Mouse (Mus musculus): ENCODE data around the gene Hba-x. TPM values are rescaled to one million over a fixed set of nuclear protein-coding genes. Genes with fewer than 3 reads are reported as not detected.

Gene Hba-x
- polyA plus RNA-seq (2012; rRNA removed; ENCODE audit: low replicate concordance): not detected in 2 replicates

DNA sequence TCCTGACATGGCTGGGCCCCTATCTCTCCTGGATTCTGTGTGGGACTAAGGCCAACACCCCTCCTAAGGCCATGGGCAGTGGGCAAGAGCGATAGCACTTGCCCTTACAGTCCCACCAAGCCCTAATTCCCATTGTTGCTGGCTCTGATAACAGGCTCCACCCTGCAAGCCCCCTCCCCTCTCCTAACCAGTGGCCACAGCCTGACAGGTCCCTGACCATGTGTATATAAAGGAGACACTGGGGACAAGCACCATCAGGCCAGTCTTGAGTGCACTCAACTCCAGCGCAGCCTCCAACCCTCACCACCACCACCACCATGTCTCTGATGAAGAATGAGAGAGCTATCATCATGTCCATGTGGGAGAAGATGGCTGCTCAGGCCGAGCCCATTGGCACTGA, at the start of gene Hba-x:
Hba-x (plus strand) TSS at position 54 of the 400 bp plus-strand sequence.

DNA sequence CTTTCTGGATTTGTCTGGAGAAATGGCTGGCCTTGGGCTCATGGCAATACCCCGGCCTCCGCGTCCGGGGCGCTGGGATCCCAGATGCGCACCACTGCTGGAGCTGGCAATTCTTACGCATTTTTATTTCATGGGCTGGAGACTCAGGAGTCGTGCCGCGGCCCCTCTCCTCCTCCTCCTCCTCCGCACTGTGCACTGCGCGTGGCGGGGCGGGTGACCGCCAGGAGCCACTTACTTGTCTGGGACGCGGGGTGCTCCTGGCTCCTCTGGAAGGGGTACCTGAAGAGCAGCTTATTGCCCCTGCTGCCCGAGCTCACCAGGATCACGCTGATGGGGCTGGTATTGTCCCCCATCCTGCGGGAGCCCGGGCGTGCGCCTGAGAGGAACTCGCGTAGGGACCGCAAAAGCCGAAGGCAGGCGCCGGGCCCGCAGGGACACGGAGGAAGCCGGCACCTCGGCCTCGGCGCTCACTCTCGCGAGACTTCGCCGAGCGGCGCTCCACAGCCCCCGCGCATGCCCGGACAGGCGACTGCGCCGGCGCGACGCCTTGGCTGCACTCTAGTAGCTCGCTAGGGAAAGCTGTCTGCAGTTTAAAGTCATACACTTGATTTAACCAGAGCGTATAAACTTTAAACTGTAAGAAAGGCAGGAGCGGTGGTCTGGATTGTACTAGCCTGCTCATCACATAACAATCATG, 8.9 kb upstream of the Hba-x start, which contains the start of gene Nprl3:
Nprl3 (minus strand) TSS at position 520 of the 697 bp plus-strand sequence.

DNA sequence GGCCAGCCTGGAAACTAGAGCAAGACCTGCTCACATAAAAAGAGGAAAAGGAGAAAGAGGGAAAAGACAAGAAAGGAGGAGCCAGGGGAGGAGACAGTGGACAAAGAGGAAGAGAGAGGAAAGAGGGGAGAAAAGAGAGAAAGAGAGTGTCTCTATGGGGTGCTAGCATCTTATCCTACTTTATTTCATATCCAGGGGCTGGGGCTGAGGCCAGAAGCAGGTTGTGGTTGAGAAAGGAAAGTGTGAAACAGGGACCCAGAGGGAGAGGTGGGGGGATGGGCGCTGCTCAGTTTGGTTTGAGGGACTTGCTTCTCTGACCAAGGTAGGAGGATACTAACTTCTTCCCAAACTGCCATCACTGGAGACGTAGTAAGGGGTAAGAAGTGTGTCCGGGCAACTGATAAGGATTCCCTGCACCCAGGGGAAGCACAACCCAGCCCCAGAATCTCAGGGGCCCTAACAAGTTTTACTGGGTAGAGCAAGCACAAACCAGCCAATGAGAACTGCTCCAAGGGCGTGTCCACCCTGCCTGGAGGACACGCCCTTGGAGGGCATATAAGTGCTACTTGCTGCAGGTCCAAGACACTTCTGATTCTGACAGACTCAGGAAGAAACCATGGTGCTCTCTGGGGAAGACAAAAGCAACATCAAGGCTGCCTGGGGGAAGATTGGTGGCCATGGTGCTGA, 7.0 kb downstream of the Hba-x start, which contains the start of gene Hba-a1:
Hba-a1 (plus strand) TSS at position 421 of the 687 bp plus-strand sequence.

DNA sequence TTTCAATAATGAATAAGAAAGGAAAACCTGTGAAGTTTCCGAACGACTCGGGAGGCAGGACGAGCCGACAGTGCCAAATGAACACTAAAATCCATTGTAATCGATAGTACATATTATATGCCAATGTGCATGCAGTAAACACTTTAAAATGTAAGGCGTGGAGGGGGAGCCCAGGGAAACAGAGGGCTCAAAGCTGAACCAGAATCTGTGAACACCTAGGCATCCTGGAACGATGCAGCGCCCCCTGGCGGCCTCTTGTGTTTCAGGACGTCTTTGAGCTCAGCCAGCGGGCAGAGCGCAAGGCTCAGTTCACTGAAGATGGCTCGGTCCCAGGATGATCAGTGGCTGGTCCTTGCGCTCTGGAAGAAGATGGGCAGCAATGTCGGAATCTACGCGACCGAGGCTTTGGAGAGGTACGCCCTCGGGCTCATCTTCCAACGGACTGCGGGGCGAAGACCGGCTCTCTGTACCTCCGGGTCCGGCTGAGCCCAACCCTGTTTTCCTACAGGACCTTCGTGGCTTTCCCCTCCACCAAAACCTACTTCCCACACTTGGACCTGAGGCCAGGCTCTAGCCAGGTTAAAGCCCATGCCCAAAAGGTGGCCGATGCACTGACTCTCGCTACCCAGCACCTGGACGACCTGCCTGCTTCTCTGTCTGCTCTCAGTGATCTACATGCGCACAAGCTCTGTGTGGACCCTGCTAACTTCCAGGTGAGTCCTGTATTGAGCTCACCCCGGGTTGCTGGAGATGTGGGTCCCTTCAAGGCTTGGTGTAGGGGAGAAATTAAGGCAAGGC, 10.7 kb downstream of the Hba-x start, which contains the start of gene Hbq1b:
Hbq1b (plus strand) TSS at position 271 of the 798 bp plus-strand sequence.

DNA sequence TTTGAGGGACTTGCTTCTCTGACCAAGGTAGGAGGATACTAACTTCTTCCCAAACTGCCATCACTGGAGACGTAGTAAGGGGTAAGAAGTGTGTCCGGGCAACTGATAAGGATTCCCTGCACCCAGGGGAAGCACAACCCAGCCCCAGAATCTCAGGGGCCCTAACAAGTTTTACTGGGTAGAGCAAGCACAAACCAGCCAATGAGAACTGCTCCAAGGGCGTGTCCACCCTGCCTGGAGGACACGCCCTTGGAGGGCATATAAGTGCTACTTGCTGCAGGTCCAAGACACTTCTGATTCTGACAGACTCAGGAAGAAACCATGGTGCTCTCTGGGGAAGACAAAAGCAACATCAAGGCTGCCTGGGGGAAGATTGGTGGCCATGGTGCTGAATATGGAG, 20.0 kb downstream of the Hba-x start, which contains the start of gene Hba-a2:
Hba-a2 (plus strand) TSS at position 287 of the 400 bp plus-strand sequence.

DNA sequence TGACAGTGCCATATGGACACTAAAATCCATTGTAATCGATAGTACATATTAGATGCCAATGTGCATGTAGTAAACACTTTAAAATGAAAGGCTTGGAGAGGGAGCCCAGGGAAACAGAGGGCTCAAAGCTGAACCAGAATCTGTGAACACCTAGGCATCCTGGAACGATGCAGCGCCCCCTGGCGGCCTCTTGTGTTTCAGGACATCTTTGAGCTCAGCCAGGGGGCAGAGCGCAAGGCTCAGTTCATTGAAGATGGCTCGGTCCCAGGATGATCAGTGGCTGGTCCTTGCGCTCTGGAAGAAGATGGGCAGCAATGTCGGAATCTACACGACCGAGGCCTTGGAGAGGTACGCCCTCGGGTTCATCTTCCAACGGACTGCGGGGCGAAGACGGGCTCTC, 23.7 kb downstream of the Hba-x start, which contains the start of gene Hbq1a:
Hbq1a (plus strand) TSS at position 205 of the 400 bp plus-strand sequence.

Other genes with a start within 250 kb of the Hba-x start
- 7.4 and 12.7 TPM in 2 replicates for gene Il9r, start 76.1 kb upstream of the Hba-x start, polyA plus RNA-seq (2012; rRNA removed; ENCODE audit: low replicate concordance)
- 13.1 and 14.8 TPM in 2 replicates for gene Snrnp25, start 71.0 kb upstream of the Hba-x start, polyA plus RNA-seq (2012; rRNA removed; ENCODE audit: low replicate concordance)
- 216 and 224 TPM in 2 replicates for gene Rhbdf1, start 54.1 kb upstream of the Hba-x start, polyA plus RNA-seq (2012; rRNA removed; ENCODE audit: low replicate concordance)
- 13.0 and 14.3 TPM in 2 replicates for gene Mpg, start 49.9 kb upstream of the Hba-x start, polyA plus RNA-seq (2012; rRNA removed; ENCODE audit: low replicate concordance)
- gene Nprl3, start 8.7 kb upstream of the Hba-x start, polyA plus RNA-seq (2012; rRNA removed; ENCODE audit: low replicate concordance): 111 and 129 TPM in 2 replicates
- gene Hba-a1, start 7.1 kb downstream of the Hba-x start, polyA plus RNA-seq (2012; rRNA removed; ENCODE audit: low replicate concordance): 588 and 1,816 TPM in 2 replicates
- not detected in 2 replicates for gene Hbq1b, start 10.6 kb downstream of the Hba-x start, polyA plus RNA-seq (2012; rRNA removed; ENCODE audit: low replicate concordance)
- 968 and 1,887 TPM in 2 replicates for gene Hba-a2, start 20.1 kb downstream of the Hba-x start, polyA plus RNA-seq (2012; rRNA removed; ENCODE audit: low replicate concordance)
- 0.27 TPM in 1 of 2 replicates, not detected in the other for gene Hbq1a, start 23.7 kb downstream of the Hba-x start, polyA plus RNA-seq (2012; rRNA removed; ENCODE audit: low replicate concordance)
- gene Sh3pxd2b, start 71.4 kb downstream of the Hba-x start, polyA plus RNA-seq (2012; rRNA removed; ENCODE audit: low replicate concordance): 23.7 and 34.8 TPM in 2 replicates
- gene Ubtd2, start 179.0 kb downstream of the Hba-x start, polyA plus RNA-seq (2012; rRNA removed; ENCODE audit: low replicate concordance): 10.6 and 13.1 TPM in 2 replicates

Data from mammary gland, adult 2 months (tissue).